Mouse (Mus musculus) liver, postnatal 0 days (tissue): ENCODE data around the gene Apc2. TPM values are rescaled to one million over a fixed set of nuclear protein-coding genes. Genes with fewer than 3 reads are reported as not detected.

Experiments used
- ATAC-seq: fragments of 200-750 bp; cut with Nextera tagmentation; 2 replicates; pipeline ENCODE4 v1.8.0; 2017; ENCODE audit warnings: mild to moderate bottlenecking, moderate library complexity
- DNase-seq: peaks from one replicate; pipeline ENCODE4 v3.0.0-alpha.2; 2016
- H3K27ac ChIP-seq: fragments of 300-500 bp; sonication (generic); 2 replicates; pipeline ENCODE4 v1.5.1; 2014; ENCODE audit warnings: antibody characterized with exemption, moderate library complexity, mild to moderate bottlenecking, low read depth
- H3K27me3 ChIP-seq: fragments of 300-500 bp; sonication (generic); 2 replicates; pipeline ENCODE4 v1.6.1; 2014; ENCODE audit warnings: low read length, control low read depth, mixed read lengths; ENCODE audit not compliant: insufficient read depth
- H3K36me3 ChIP-seq: fragments of 300-500 bp; sonication (generic); replicated peaks from 2 replicates; pipeline ENCODE4 v1.6.1; 2014; ENCODE audit warnings: mild to moderate bottlenecking, control low read depth, low read length, moderate library complexity, mixed read lengths; ENCODE audit not compliant: insufficient read depth
- H3K4me1 ChIP-seq: fragments of 300-500 bp; sonication (generic); 2 replicates; pipeline ENCODE4 v1.6.1; 2014; ENCODE audit warnings: antibody characterized with exemption, mild to moderate bottlenecking, control low read depth; ENCODE audit not compliant: insufficient read depth
- H3K4me2 ChIP-seq: fragments of 300-500 bp; sonication (generic); 2 replicates; pipeline ENCODE4 v1.6.1; 2014; ENCODE audit warnings: low read depth, mild to moderate bottlenecking, low read length, moderate library complexity, mixed read lengths
- H3K4me3 ChIP-seq: fragments of 300-500 bp; sonication (generic); 2 replicates; pipeline ENCODE4 v1.5.1; 2014; ENCODE audit warnings: low read depth, low read length
- H3K9ac ChIP-seq: fragments of 300-500 bp; sonication (generic); replicated peaks from 2 replicates; pipeline ENCODE4 v1.6.1; 2014; ENCODE audit warnings: mild to moderate bottlenecking, moderate library complexity
- H3K9me3 ChIP-seq: fragments of 300-500 bp; sonication (generic); 2 replicates; pipeline ENCODE4 v1.6.1; 2016; ENCODE audit warnings: mild to moderate bottlenecking, control low read depth, low read length, mixed read lengths
- CTCF ChIP-seq: sonication (generic); IDR thresholded peaks from 2 replicates; pipeline ENCODE4 v1.5.1; 2016; ENCODE audit warnings: antibody characterized with exemption, low read depth
- EP300 ChIP-seq: IDR thresholded peaks from 2 replicates; pipeline ENCODE4 v1.6.1; 2016; ENCODE audit warnings: antibody characterized with exemption, low read depth, mild to moderate bottlenecking
- WGBS: fragments of 180-500 bp; shearing (Covaris S2); extraction: QIAGEN DNeasy Blood & Tissue Kit; methylation state at CpG from one replicate; pipeline ENCODE4 v1.1.7; 2014; ENCODE audit not compliant: insufficient replicate concordance; 5-methylcytosine and 5-hydroxymethylcytosine counted together
- polyA plus RNA-seq: library from polyadenylated mRNA; unstranded; fragments of >200 nt; fragmentation: Nextera tagmentation; extraction: Ambion mirVana; gene quantifications from 2 replicates; pipeline ENCODE4 v1.2.1, GENCODE M21; 2015

Apc2 gene
- polyA plus RNA-seq, 1 experiment from 2014 or later: 0.05 TPM

DNA sequence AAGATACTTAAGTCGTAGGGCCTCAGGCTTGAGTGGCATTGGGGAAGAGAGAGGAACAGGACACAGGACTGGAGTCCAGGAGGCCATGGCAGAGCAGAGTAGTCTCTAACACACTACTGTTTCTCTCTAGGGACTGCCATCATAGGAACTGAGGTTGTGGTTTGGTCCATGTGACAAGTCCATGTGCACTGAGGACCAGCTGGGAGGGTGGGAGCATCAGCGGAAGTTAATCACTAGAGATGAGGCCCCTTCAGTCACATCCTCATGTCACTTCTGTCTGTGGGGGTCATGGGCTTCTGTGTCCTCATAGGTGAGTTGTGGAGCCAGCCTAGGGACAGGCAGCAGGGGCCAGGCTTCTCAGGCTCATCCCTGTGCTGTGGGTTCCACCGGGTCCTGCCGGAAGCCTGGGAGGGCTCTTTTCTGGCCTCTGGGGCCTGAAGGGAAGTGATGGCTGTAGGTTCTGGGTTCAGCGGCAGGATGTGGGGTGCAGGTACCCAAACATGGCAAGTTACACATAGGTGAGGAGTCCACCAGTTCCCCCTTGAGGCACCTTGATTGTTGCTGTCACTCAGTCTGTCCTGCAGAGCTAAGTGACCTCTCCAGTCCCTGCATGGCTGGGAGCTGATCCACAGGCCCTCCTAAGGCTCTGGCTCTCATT lies 24.5 kb upstream of the Apc2 start:
- no peak for DNase-seq
- peak; percentile 3; the same call in 1 of the 2 replicates for ATAC-seq
- peaks cover 51% of the 10 kb centered on the region for H3K36me3 ChIP-seq

DNA sequence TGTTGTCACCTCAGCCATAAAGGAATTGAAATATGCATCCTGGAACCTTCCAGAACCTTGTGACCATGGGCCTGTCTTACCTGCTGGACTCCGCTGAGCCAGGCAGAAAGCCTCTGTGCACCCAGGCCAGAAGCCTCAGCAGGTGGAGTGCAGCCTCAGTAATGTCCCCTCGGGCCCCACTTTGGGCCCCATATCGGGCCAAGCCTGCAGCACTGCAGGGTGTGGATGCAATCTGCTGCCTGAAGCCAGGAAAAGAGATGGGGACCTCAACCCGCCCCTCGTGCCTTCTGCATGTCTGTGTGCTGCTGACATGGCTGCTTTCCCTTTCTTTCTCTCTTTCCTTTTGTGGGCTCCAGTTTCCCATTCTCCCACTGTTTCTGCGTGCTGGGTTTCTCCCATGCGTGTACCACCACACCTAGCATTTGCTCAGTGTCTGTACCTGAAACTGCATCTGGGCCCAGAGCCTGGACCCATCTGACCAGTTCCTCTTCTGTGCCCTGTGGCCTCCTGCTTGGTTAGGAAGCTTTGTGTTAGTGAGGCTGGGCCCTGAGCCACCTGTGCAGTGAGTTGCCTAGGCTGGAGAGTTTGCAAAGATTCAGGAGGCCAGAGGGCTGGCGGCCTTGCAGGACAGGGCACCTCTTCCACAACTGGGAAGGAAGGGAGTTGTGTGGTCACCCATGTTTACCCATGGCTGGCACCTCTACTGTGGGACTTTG lies 23.7 kb upstream of the Apc2 start:
- Histone ChIP-seq H3K9me3 (no peaks in the 10 kb centered on the region), H3K36me3 (peaks cover 54% of the 10 kb centered on the region), H3K4me2 (peak overlapping the region; percentile 52), H3K27ac (peak overlapping the region; percentile 92), H3K4me3 (no peak overlapping the region), H3K9ac (peak overlapping the region; percentile 63), H3K27me3 (no peaks in the 10 kb centered on the region), H3K4me1 (peaks cover 60% of the 10 kb centered on the region)
- ATAC-seq (no peak), DNase-seq (peak; percentile 32)
- 72% methylated on average over 8 of the region's 8 CpGs for WGBS
- TF ChIP-seq CTCF (no peak), EP300 (no peak)

More for the DNA sequence above, 24.5 kb upstream of the Apc2 start:
- WGBS: 52% methylated on average over 5 of the region's 5 CpGs
- Histone ChIP-seq H3K4me3 (no peak overlapping the region; the same call in 1 of the 2 replicates), H3K27me3 (no peaks in the 10 kb centered on the region), H3K9me3 (no peaks in the 10 kb centered on the region), H3K4me1 (peaks cover 68% of the 10 kb centered on the region), H3K9ac (peak overlapping the region; percentile 63), H3K27ac (peak overlapping the region; percentile 92), H3K4me2 (peak overlapping the region; percentile 52)
- TF ChIP-seq CTCF: no peak
- TF ChIP-seq EP300: no peak

DNA sequence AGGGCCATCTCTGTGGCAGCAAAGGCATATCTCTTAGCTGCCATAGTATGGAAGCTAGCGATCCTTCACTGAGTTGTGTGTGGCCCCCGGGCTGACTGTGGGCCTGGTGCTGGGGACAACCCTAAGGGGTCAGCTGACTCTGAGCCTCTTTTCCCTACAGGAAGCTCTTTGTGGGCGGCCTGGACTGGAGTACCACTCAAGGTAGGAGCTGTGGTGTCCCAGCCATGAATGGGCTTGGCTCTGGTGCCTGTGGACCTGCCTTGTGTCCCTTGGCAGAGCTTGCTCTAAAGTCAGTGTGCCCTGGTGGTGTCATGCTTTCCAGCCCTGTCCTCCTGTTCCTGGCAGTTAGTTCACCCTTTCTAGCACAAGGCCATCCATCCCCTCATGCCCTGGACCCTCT lies 21.9 kb upstream of the Apc2 start:
- H3K9ac ChIP-seq: no peak overlapping the region
- WGBS: 85% methylated on average over 3 of the region's 3 CpGs
- no peak overlapping the region for H3K27ac ChIP-seq
- no peak for TF ChIP-seq CTCF
- TF ChIP-seq EP300: no peak
- no peaks in the 10 kb centered on the region for H3K27me3 ChIP-seq
- peaks cover 45% of the 10 kb centered on the region for H3K4me1 ChIP-seq
- H3K4me3 ChIP-seq: no peak overlapping the region
- H3K36me3 ChIP-seq: peaks cover 60% of the 10 kb centered on the region
- H3K4me2 ChIP-seq: no peak overlapping the region
- H3K9me3 ChIP-seq: no peaks in the 10 kb centered on the region
- ATAC-seq: no peak
- no peak for DNase-seq

DNA sequence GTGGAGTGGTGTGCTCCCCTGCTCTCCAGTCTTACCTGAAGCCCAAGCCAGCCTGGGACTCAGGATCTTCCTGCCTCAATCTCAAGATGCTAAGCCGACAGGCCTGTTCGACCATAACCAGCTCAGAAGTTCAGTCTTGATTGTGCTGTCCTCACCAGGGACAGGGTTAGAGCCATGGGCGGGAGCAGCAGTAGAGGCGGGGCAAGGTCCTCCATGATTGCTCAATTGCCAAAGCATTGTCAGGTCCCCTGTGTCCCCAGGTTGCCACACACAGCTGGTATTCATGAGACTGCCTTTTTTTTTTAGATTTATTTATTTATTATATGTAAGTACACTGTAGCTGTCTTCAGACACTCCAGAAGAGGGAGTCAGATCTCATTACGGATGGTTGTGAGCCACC lies 19.5 kb upstream of the Apc2 start:
- Histone ChIP-seq H3K4me3 (no peak overlapping the region), H3K4me1 (peaks cover 31% of the 10 kb centered on the region), H3K4me2 (no peak overlapping the region), H3K9ac (no peak overlapping the region), H3K36me3 (peaks cover 80% of the 10 kb centered on the region), H3K27ac (peak overlapping the region; percentile 44; the same call in 1 of the 2 replicates), H3K27me3 (no peaks in the 10 kb centered on the region), H3K9me3 (no peaks in the 10 kb centered on the region)
- DNase-seq (peak; percentile 63), ATAC-seq (peak; percentile 74)
- TF ChIP-seq EP300 (no peak), CTCF (no peak)
- WGBS: 53% methylated on average over 5 of the region's 5 CpGs

DNA sequence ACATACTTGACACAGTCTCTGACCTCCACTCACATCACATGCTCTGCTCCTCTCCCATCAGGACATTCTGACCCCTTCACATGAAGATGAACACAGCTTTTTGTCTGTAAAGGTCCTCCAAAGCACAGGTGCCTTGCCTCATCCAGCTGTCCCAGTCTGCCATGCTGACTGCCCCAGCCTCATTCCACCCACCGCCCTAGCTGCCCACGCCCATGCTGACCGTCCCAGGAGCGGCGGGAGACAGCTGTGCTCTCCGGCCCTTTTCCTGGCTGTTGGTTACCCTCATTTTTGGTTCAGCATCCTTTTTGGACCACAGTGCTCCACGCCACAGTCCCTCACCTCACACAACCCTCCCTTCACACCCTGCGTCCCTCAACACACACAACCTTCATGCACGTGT lies 17.4 kb upstream of the Apc2 start:
- 91% methylated on average over 9 of the region's 9 CpGs for WGBS
- no peak for ATAC-seq
- Histone ChIP-seq H3K9ac (no peak overlapping the region), H3K27ac (no peak overlapping the region), H3K4me2 (no peak overlapping the region), H3K9me3 (no peaks in the 10 kb centered on the region), H3K27me3 (no peaks in the 10 kb centered on the region), H3K4me1 (peaks cover 32% of the 10 kb centered on the region), H3K36me3 (peaks cover 79% of the 10 kb centered on the region), H3K4me3 (no peak overlapping the region)
- TF ChIP-seq CTCF (no peak), EP300 (no peak)
- no peak for DNase-seq

DNA sequence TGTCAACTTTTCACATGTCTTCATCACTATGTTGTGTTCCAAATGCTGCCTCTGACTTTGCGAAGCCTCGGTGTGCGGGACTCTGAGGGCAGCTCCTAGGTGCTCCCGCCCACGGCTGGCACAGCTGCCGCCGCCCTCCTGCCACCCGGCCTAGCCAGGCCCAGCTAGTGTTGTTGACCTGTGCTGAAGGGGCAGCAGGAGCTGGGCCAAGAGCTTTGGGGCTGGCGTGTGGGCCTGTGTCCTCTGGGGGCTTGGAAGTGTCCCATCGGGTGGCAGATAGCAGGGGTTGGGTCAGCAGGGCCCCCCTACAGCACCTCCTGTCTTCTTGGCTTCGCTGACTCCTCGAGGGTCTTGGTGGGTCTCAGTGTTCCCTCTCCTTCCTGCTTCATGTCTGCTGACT lies 16.5 kb upstream of the Apc2 start:
- no peak overlapping the region for H3K4me3 ChIP-seq
- no peaks in the 10 kb centered on the region for H3K27me3 ChIP-seq
- no peaks in the 10 kb centered on the region for H3K9me3 ChIP-seq
- no peak overlapping the region for H3K9ac ChIP-seq
- H3K36me3 ChIP-seq: peaks cover 79% of the 10 kb centered on the region
- DNase-seq (no peak), ATAC-seq (no peak)
- H3K4me1 ChIP-seq: peaks cover 26% of the 10 kb centered on the region
- H3K27ac ChIP-seq: peak overlapping the region; percentile 16; the same call in 1 of the 2 replicates
- no peak overlapping the region for H3K4me2 ChIP-seq
- TF ChIP-seq EP300 (no peak), CTCF (no peak)
- WGBS: 90% methylated on average over 12 of the region's 12 CpGs
